Mouse (Mus musculus): ENCODE data around the gene Ctnnb1. TPM values are rescaled to one million over a fixed set of nuclear protein-coding genes. Genes with fewer than 3 reads are reported as not detected.
A peak's percentile ranks its signal among the peaks of the same experiment; 100 is the strongest.

Gene Ctnnb1
- total and polyA plus RNA-seq, 2 experiments from 2014 or later = 347 to 1,042 TPM

DNA sequence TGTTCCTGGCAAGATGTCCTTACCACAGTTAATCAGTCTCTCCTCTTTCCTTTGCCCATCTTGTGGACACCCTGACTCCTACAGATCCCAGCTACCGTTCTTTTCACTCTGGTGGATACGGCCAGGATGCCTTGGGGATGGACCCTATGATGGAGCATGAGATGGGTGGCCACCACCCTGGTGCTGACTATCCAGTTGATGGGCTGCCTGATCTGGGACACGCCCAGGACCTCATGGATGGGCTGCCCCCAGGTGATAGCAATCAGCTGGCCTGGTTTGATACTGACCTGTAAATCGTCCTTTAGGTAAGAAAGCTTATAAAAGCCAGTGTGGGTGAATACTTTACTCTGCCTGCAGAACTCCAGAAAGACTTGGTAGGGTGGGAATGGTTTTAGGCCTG is 30.2 kb downstream of the Ctnnb1 start:
- no peak for DNase-seq (ENCODE audit: low spot score)
- H3K9ac ChIP-seq (replicated peaks; ENCODE audit: low read length, poor library complexity, severe bottlenecking) = no peak overlapping the region
- H3K4me2 ChIP-seq (ENCODE audit: low read depth, low read length, poor library complexity, severe bottlenecking) = no peak overlapping the region
- no peaks in the 10 kb centered on the region for H3K27me3 ChIP-seq (ENCODE audit: insufficient read depth, low read length)
- H3K36me3 ChIP-seq (ENCODE audit: insufficient read depth, low read length) = peaks cover 71% of the 10 kb centered on the region
- no peak for TF ChIP-seq CTCF (IDR thresholded peaks at IDR 0.05)
- no peak overlapping the region for H3K27ac ChIP-seq (ENCODE audit: low read depth, low read length)
- H3K4me3 ChIP-seq (ENCODE audit: low read depth, low read length) = no peak overlapping the region
- 88% methylated on average over 4 of the region's 4 CpGs for WGBS
- no peak for ATAC-seq (ENCODE audit: low FRiP score)
- no peaks in the 10 kb centered on the region for H3K4me1 ChIP-seq (ENCODE audit: insufficient read depth, low read length)
- no peaks in the 10 kb centered on the region for H3K9me3 ChIP-seq (ENCODE audit: low read length)

DNA sequence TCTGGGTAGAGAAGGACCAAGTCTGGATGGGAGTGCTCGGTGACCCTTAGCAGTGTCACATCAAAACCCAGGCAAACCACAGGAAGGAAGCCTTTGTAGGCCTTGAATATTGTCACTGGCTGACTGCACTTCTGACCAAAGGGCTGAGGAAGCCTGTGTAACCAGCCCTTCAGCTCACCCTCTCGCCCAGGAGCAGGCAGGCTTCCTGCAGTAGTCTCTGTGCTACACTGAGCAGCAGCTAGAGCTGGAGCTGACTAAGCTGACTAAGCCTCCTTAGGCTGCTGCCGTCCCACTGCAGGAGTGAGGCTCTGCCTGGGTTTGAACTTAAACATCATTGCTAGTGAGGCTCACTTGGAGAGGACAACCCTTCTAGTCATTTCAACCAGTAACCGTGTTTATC is 31.6 kb downstream of the Ctnnb1 start:
- no peak for DNase-seq (ENCODE audit: low spot score)

DNA sequence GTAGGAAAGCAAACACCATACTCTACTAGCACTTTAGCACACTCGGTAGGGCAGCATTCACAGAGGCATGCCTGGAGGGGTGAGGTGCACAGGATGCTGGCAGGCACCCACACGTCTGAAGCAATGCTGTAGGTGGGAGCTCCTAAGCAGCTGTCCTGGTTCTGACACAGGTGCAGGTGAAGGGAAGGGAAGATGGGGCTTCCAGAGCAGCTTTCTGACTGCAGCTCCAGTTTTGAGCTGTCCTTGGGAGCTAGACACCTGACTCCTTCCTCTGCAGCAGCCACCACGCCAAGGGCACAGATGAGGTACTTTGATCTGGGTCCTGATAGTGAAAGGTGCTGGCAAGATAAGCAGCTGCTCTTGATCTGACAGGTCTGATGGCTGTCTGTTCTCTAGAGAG is 32.5 kb downstream of the Ctnnb1 start:
- Histone ChIP-seq H3K27ac (ENCODE audit: low read depth, low read length) (no peak overlapping the region), H3K4me1 (ENCODE audit: insufficient read depth, low read length) (no peaks in the 10 kb centered on the region), H3K4me3 (ENCODE audit: low read depth, low read length) (no peak overlapping the region), H3K9me3 (ENCODE audit: low read length) (no peaks in the 10 kb centered on the region), H3K36me3 (ENCODE audit: insufficient read depth, low read length) (peaks cover 53% of the 10 kb centered on the region), H3K4me2 (ENCODE audit: low read depth, low read length, poor library complexity, severe bottlenecking) (no peak overlapping the region), H3K27me3 (ENCODE audit: insufficient read depth, low read length) (no peaks in the 10 kb centered on the region), H3K9ac (replicated peaks; ENCODE audit: low read length, poor library complexity, severe bottlenecking) (no peak overlapping the region)
- no peak for TF ChIP-seq CTCF (IDR thresholded peaks at IDR 0.05)
- no peak for ATAC-seq (ENCODE audit: low FRiP score)
- 59% methylated on average over 3 of the region's 3 CpGs for WGBS
- DNase-seq (ENCODE audit: low spot score) = no peak

More for the DNA sequence above, 31.6 kb downstream of the Ctnnb1 start:
- ATAC-seq (ENCODE audit: low FRiP score) = no peak
- H3K9me3 ChIP-seq (ENCODE audit: low read length) = no peaks in the 10 kb centered on the region
- TF ChIP-seq CTCF (IDR thresholded peaks at IDR 0.05) = no peak
- no peak overlapping the region for H3K4me2 ChIP-seq (ENCODE audit: low read depth, low read length, poor library complexity, severe bottlenecking)
- H3K4me3 ChIP-seq (ENCODE audit: low read depth, low read length) = no peak overlapping the region
- H3K4me1 ChIP-seq (ENCODE audit: insufficient read depth, low read length) = no peaks in the 10 kb centered on the region
- peaks cover 60% of the 10 kb centered on the region for H3K36me3 ChIP-seq (ENCODE audit: insufficient read depth, low read length)
- H3K27ac ChIP-seq (ENCODE audit: low read depth, low read length) = no peak overlapping the region
- no peak overlapping the region for H3K9ac ChIP-seq (replicated peaks; ENCODE audit: low read length, poor library complexity, severe bottlenecking)
- 66% methylated on average over 4 of the region's 4 CpGs for WGBS
- H3K27me3 ChIP-seq (ENCODE audit: insufficient read depth, low read length) = no peaks in the 10 kb centered on the region

DNA sequence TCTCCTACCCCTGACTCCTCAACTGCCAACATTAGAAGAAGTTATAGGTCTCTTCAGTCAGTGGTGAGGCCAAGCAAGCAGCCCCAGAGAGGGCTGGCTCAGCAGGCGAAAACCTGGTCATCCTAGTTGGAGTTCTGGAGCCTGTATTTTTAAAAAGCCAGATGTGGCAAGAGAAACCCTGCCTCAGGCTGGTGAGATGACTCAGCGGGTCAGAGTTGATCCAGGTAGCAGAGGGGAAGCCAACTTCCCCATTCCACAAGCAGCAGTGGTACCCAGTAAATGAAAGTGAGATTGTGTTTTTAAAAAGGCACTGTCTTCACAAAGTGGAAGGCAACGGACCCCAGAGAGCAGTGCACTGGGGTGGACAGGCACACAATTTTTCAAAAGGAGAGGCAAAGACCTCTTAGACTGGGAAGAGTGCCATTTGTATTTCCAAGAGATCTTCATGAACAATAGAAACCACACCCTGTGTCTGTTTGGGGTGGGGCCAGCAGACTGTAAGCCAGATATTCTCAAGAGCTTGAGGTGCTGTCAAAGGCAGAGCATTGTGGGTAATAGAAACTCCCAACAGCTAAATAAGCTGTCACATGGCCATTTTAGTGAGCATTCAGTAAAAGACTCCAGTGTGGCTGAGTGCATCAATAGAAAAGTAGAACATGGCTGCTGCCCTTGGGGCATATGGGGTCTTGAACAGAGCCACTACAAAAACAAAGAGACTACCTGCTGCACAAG is 33.1 kb downstream of the Ctnnb1 start:
- ATAC-seq (ENCODE audit: low FRiP score) (no peak), DNase-seq (ENCODE audit: low spot score) (no peak)
- WGBS = 83% methylated on average over 3 of the region's 3 CpGs
- Histone ChIP-seq H3K9ac (replicated peaks; ENCODE audit: low read length, poor library complexity, severe bottlenecking) (no peak overlapping the region), H3K27ac (ENCODE audit: low read depth, low read length) (0 out of 2 replicates have a peak overlapping the region, but pooled peaks have one; percentile 38), H3K27me3 (ENCODE audit: insufficient read depth, low read length) (no peaks in the 10 kb centered on the region), H3K4me2 (ENCODE audit: low read depth, low read length, poor library complexity, severe bottlenecking) (no peak overlapping the region), H3K4me3 (ENCODE audit: low read depth, low read length) (no peak overlapping the region), H3K4me1 (ENCODE audit: insufficient read depth, low read length) (no peaks in the 10 kb centered on the region), H3K36me3 (ENCODE audit: insufficient read depth, low read length) (peaks cover 51% of the 10 kb centered on the region), H3K9me3 (ENCODE audit: low read length) (no peaks in the 10 kb centered on the region)
- no peak for TF ChIP-seq CTCF (IDR thresholded peaks at IDR 0.05)

DNA sequence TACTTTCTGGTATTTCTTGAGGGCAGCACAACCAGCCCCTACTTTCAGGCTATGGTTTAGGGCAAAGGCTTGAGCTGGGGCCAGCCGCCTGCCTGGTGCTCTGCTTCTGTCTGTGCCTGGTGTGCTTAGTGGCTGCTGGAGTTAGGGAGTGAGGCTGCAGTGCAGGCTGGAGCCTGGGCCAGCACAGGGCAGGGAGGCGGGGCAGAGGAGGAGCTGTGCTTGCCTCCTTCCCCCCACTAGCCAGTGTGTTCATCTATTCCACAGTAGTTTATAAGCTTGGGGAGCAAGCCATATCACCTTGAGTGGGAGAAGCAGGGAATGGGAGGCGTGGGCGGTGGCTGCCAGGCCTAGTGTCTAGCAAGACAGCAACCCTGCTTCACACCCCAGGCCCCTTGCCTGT is 34.1 kb downstream of the Ctnnb1 start:
- ATAC-seq (ENCODE audit: low FRiP score) (no peak), DNase-seq (ENCODE audit: low spot score) (no peak)
- Histone ChIP-seq H3K27me3 (ENCODE audit: insufficient read depth, low read length) (no peaks in the 10 kb centered on the region), H3K4me1 (ENCODE audit: insufficient read depth, low read length) (no peaks in the 10 kb centered on the region), H3K9me3 (ENCODE audit: low read length) (no peaks in the 10 kb centered on the region), H3K27ac (ENCODE audit: low read depth, low read length) (no peak overlapping the region), H3K4me3 (ENCODE audit: low read depth, low read length) (no peak overlapping the region), H3K4me2 (ENCODE audit: low read depth, low read length, poor library complexity, severe bottlenecking) (no peak overlapping the region), H3K9ac (replicated peaks; ENCODE audit: low read length, poor library complexity, severe bottlenecking) (no peak overlapping the region), H3K36me3 (ENCODE audit: insufficient read depth, low read length) (peaks cover 44% of the 10 kb centered on the region)
- no peak for TF ChIP-seq CTCF (IDR thresholded peaks at IDR 0.05)
- WGBS = 88% methylated on average over 4 of the region's 4 CpGs

DNA sequence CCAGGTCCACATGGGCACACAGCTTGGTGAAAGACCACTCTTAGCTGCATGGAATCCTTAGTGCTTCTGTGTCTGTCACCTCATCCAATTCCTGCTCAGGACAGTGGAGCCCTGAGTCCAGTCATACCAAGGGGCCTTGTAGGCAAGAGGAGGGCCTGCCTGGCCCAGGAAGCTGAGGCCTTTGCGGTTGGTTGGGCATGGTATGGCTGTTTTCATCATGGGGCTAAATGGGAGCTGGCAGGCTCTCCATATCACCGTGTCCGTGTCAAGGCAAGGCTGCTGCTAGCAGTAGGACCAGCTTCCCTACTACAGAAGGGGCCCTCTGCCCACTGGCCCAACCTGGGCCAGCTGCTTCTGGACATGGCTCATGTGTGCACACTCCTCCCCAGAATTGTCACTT is 34.7 kb downstream of the Ctnnb1 start:
- no peak overlapping the region for H3K9ac ChIP-seq (replicated peaks; ENCODE audit: low read length, poor library complexity, severe bottlenecking)
- H3K4me3 ChIP-seq (ENCODE audit: low read depth, low read length) = no peak overlapping the region
- TF ChIP-seq CTCF (IDR thresholded peaks at IDR 0.05) = no peak
- H3K4me1 ChIP-seq (ENCODE audit: insufficient read depth, low read length) = no peaks in the 10 kb centered on the region
- no peaks in the 10 kb centered on the region for H3K27me3 ChIP-seq (ENCODE audit: insufficient read depth, low read length)
- H3K4me2 ChIP-seq (ENCODE audit: low read depth, low read length, poor library complexity, severe bottlenecking) = no peak overlapping the region
- ATAC-seq (ENCODE audit: low FRiP score) (no peak), DNase-seq (ENCODE audit: low spot score) (no peak)
- WGBS = 84% methylated on average over 3 of the region's 3 CpGs
- H3K36me3 ChIP-seq (ENCODE audit: insufficient read depth, low read length) = peaks cover 38% of the 10 kb centered on the region
- no peak overlapping the region for H3K27ac ChIP-seq (ENCODE audit: low read depth, low read length)
- H3K9me3 ChIP-seq (ENCODE audit: low read length) = no peaks in the 10 kb centered on the region
